Mouse (Mus musculus): ENCODE measurements around the gene Ablim1. TPM values are rescaled to one million over a fixed set of nuclear protein-coding genes. Genes with fewer than 3 reads are reported as not detected.

The Ablim1 gene
- polyA plus RNA-seq, 1 experiment from 2014 or later: 52.8 TPM

DNA sequence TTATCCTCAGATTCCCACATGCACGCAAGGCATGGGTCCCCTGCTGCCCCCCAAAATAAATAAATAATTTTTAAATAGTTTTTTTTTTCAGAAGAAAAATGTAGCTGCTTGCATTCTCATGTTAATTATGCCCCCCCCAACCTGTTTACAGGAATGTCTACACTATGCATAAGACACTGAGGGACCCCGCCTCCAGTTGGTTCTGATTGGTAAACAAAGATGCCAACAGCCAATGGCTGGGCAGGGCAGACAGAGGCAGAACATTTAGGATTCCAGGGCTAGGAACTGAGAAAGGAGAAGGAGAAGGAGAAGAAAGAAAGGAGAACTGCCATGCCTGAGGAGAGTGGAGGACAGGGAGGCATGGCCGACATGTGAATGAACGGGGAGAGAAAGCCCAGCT, 18.6 kb upstream of the Ablim1 start:
- Histone ChIP-seq H3K27me3 (ENCODE audit: control insufficient read depth, insufficient read depth, low read length) (no peaks in the 10 kb centered on the region), H3K9me3 (ENCODE audit: control insufficient read depth, low read length) (no peaks in the 10 kb centered on the region), H3K27ac (replicated peaks; ENCODE audit: low read depth, low read length) (no peak overlapping the region), H3K4me3 (replicated peaks; ENCODE audit: low read depth, low read length) (no peak overlapping the region), H3K4me1 (ENCODE audit: control insufficient read depth, insufficient read depth, low read length) (no peaks in the 10 kb centered on the region; the same call in 1 of the 2 replicates), H3K4me2 (ENCODE audit: low read length) (no peak overlapping the region), H3K36me3 (ENCODE audit: control insufficient read depth, insufficient read depth, low read length) (no peaks in the 10 kb centered on the region), H3K9ac (replicated peaks; ENCODE audit: low read length) (no peak overlapping the region)
- 93% methylated on average over 4 of the region's 4 CpGs for WGBS
- DNase-seq (no peak), ATAC-seq (ENCODE audit: low FRiP score, low TSS enrichment) (no peak)

DNA sequence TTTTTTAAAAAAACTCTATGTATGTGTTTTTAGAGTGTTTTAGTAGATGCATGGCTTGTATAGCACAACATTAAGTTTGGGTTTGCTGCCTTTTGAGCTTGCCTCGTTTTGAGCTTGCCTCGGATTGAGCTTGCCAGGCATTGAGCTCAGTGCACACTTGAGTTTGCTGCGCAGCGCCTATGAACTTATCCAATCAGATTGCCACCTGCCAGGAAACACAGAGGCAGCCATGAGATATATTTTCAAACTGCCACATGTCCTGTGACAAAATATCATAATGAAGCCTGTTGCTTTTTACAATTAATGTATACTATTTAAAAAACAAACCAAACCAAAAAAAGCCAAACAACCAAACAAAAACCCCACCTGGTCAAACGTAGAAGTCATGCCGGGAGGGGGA, 16.5 kb upstream of the Ablim1 start:
- Histone ChIP-seq H3K4me2 (ENCODE audit: low read length) (no peak overlapping the region), H3K4me1 (ENCODE audit: control insufficient read depth, insufficient read depth, low read length) (no peaks in the 10 kb centered on the region; the same call in 1 of the 2 replicates), H3K9me3 (ENCODE audit: control insufficient read depth, low read length) (no peaks in the 10 kb centered on the region), H3K27me3 (ENCODE audit: control insufficient read depth, insufficient read depth, low read length) (no peaks in the 10 kb centered on the region), H3K4me3 (replicated peaks; ENCODE audit: low read depth, low read length) (no peak overlapping the region), H3K9ac (replicated peaks; ENCODE audit: low read length) (no peak overlapping the region), H3K27ac (replicated peaks; ENCODE audit: low read depth, low read length) (no peak overlapping the region), H3K36me3 (ENCODE audit: control insufficient read depth, insufficient read depth, low read length) (no peaks in the 10 kb centered on the region)
- ATAC-seq (ENCODE audit: low FRiP score, low TSS enrichment): no peak
- 88% methylated on average over 6 of the region's 6 CpGs for WGBS
- no peak for DNase-seq

DNA sequence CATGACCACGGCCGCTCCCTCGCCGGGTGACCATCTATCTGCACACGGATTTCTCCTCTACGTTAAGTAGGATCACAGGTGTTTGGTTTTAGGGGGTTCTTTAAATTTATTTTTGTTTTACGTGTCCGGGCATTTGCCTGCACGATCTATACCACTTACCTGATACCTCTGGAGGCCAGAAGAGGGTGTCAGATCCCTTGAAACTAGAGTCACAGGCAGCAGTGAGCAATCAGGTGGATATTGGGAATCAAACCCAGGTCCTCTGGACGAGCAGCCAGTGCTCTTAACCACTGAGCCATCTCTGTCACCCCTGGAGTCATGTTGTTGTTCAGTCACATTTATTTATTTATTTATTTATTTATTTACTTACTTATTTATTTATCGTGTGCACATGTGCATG, 15.6 kb upstream of the Ablim1 start:
- 77% methylated on average over 11 of the region's 11 CpGs for WGBS
- Histone ChIP-seq H3K4me2 (ENCODE audit: low read length) (no peak overlapping the region), H3K27me3 (ENCODE audit: control insufficient read depth, insufficient read depth, low read length) (no peaks in the 10 kb centered on the region), H3K4me3 (replicated peaks; ENCODE audit: low read depth, low read length) (no peak overlapping the region), H3K36me3 (ENCODE audit: control insufficient read depth, insufficient read depth, low read length) (no peaks in the 10 kb centered on the region), H3K9me3 (ENCODE audit: control insufficient read depth, low read length) (no peaks in the 10 kb centered on the region), H3K4me1 (ENCODE audit: control insufficient read depth, insufficient read depth, low read length) (no peaks in the 10 kb centered on the region; the same call in 1 of the 2 replicates), H3K27ac (replicated peaks; ENCODE audit: low read depth, low read length) (no peak overlapping the region), H3K9ac (replicated peaks; ENCODE audit: low read length) (no peak overlapping the region)
- DNase-seq: no peak
- no peak for ATAC-seq (ENCODE audit: low FRiP score, low TSS enrichment)

DNA sequence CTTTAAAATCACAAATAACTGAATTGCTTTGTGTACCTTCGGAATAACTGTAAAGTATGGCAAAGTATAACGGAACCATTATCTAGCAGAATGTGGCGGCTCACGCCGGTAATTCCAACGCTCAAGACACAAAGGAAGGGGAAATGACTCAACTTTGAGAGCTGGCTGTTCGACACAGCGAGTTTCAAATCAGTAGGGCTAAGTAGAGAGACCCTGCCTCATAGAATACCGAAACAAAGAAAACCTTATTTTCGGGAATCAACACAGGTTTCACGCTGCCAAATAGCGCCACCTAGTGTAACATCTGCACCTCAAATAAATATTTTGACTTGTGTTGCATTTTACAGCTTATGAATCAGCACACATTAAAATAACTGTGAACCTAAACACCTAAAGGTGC, 14.1 kb upstream of the Ablim1 start:
- peak; percentile 74 for DNase-seq
- Histone ChIP-seq H3K9ac (replicated peaks; ENCODE audit: low read length) (no peak overlapping the region), H3K27ac (replicated peaks; ENCODE audit: low read depth, low read length) (no peak overlapping the region)

DNA sequence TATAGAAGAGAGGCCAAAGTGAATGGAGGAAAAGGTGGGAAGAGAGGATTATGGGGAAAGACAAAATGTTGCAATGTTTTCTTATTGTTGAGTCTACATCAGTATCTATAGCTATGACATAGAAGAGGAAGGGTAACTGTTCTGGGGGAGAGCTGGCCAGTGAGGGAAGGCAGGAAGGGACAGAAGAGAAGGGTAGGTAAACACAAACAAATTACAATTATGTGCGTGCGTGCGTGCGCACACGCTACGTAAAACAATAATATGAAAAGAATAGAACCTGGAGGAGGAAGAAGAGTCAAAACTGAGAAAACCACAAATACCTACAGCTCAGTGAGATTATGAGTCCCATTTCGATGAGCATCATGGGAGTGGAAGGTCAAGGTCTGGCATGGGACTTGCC, 13.6 kb upstream of the Ablim1 start:
- Histone ChIP-seq H3K4me3 (replicated peaks; ENCODE audit: low read depth, low read length) (no peak overlapping the region), H3K27me3 (ENCODE audit: control insufficient read depth, insufficient read depth, low read length) (no peaks in the 10 kb centered on the region), H3K9me3 (ENCODE audit: control insufficient read depth, low read length) (no peaks in the 10 kb centered on the region), H3K9ac (replicated peaks; ENCODE audit: low read length) (no peak overlapping the region), H3K4me1 (ENCODE audit: control insufficient read depth, insufficient read depth, low read length) (no peaks in the 10 kb centered on the region), H3K4me2 (ENCODE audit: low read length) (no peak overlapping the region), H3K36me3 (ENCODE audit: control insufficient read depth, insufficient read depth, low read length) (no peaks in the 10 kb centered on the region), H3K27ac (replicated peaks; ENCODE audit: low read depth, low read length) (no peak overlapping the region)
- no peak for ATAC-seq (ENCODE audit: low FRiP score, low TSS enrichment)
- 96% methylated on average over 7 of the region's 7 CpGs for WGBS
- DNase-seq: no peak

More for the DNA sequence above, 14.1 kb upstream of the Ablim1 start:
- 64% methylated on average over 12 of the region's 12 CpGs for WGBS
- Histone ChIP-seq H3K4me3 (replicated peaks; ENCODE audit: low read depth, low read length) (no peak overlapping the region), H3K9me3 (ENCODE audit: control insufficient read depth, low read length) (no peaks in the 10 kb centered on the region), H3K4me1 (ENCODE audit: control insufficient read depth, insufficient read depth, low read length) (no peaks in the 10 kb centered on the region), H3K36me3 (ENCODE audit: control insufficient read depth, insufficient read depth, low read length) (no peaks in the 10 kb centered on the region), H3K4me2 (ENCODE audit: low read length) (no peak overlapping the region), H3K27me3 (ENCODE audit: control insufficient read depth, insufficient read depth, low read length) (no peaks in the 10 kb centered on the region)
- ATAC-seq (ENCODE audit: low FRiP score, low TSS enrichment): no peak

DNA sequence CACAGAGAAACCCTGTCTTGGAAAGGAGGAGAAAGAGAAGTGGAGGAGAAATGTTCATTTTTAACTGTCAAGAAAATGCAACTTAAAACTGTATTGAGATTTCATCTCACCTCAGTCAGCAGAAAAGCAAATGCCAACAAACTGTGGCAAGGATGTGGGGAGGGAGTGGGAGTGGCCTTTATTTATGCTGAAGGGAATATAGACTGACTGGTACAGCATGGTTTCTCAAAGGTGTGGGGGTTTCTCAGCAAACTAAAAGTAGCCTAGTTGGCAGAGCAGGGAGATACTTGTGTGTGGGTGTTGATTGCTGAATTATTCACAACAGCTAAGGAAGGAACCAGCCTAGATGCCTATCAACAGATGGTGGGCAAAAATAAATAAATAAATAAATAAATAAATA, 13.0 kb upstream of the Ablim1 start:
- ATAC-seq (ENCODE audit: low FRiP score, low TSS enrichment): no peak
- H3K4me1 ChIP-seq (ENCODE audit: control insufficient read depth, insufficient read depth, low read length): no peaks in the 10 kb centered on the region
- DNase-seq: no peak
- H3K4me2 ChIP-seq (ENCODE audit: low read length): no peak overlapping the region
- H3K27me3 ChIP-seq (ENCODE audit: control insufficient read depth, insufficient read depth, low read length): no peaks in the 10 kb centered on the region
- no peaks in the 10 kb centered on the region for H3K9me3 ChIP-seq (ENCODE audit: control insufficient read depth, low read length)
- H3K4me3 ChIP-seq (replicated peaks; ENCODE audit: low read depth, low read length): no peak overlapping the region
- H3K9ac ChIP-seq (replicated peaks; ENCODE audit: low read length): no peak overlapping the region
- no peaks in the 10 kb centered on the region for H3K36me3 ChIP-seq (ENCODE audit: control insufficient read depth, insufficient read depth, low read length)
- no peak overlapping the region for H3K27ac ChIP-seq (replicated peaks; ENCODE audit: low read depth, low read length)

DNA sequence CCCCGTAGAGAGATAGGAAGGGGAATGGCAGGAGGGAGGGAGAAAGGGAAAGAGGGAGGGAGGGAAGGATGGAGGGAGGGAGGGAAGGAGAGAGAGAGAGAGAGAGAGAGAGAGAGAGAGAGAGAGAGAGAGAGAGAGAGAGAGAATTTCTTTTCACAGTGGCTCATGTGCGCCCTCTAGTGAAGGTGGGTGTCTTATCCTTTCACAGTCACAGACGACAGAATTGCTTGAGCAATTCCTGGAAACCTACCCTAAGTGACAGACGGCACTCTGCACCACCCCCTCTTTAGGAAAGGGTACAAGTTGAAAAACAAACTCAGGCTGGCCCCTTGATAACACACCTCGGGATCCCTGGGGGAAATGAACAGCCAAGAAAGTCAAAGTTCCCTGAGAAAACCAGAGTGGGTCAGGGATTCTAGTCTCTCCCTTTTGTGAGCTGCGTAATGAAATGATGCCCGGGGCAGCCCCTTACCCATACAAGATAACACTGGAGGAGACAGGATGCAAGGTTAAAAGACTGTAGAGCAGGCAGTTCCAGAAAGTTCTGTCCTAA, 11.1 kb upstream of the Ablim1 start:
- Histone ChIP-seq H3K9me3 (ENCODE audit: control insufficient read depth, low read length) (no peaks in the 10 kb centered on the region), H3K9ac (replicated peaks; ENCODE audit: low read length) (no peak overlapping the region), H3K4me2 (ENCODE audit: low read length) (no peak overlapping the region), H3K36me3 (ENCODE audit: control insufficient read depth, insufficient read depth, low read length) (no peaks in the 10 kb centered on the region), H3K27me3 (ENCODE audit: control insufficient read depth, insufficient read depth, low read length) (no peaks in the 10 kb centered on the region), H3K27ac (replicated peaks; ENCODE audit: low read depth, low read length) (no peak overlapping the region), H3K4me3 (replicated peaks; ENCODE audit: low read depth, low read length) (no peak overlapping the region), H3K4me1 (ENCODE audit: control insufficient read depth, insufficient read depth, low read length) (no peaks in the 10 kb centered on the region)
- WGBS: 35% methylated on average over 7 of the region's 7 CpGs
- ATAC-seq (ENCODE audit: low FRiP score, low TSS enrichment) (no peak), DNase-seq (peak; percentile 87)

DNA sequence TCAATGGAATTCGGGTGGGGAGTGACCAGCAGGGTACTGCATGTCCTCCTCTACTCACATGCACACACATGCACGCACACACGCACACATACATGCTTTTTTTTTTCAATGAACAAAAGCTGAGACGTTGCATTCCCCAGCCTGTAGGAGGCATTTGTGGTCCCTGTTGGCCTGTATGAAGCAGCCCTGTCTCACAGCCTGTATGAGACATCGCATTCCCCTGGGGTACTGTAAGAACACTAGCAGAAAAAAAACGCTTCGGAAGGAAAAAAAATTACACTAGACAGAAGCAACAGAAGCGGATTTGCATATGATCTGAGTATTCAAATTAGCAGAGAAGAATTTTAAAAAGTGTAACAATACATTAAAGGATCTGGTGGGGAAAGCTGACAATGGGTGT, 8.4 kb upstream of the Ablim1 start:
- no peaks in the 10 kb centered on the region for H3K36me3 ChIP-seq (ENCODE audit: control insufficient read depth, insufficient read depth, low read length)
- 75% methylated on average over 8 of the region's 8 CpGs for WGBS
- DNase-seq: peak; percentile 20
- no peaks in the 10 kb centered on the region for H3K27me3 ChIP-seq (ENCODE audit: control insufficient read depth, insufficient read depth, low read length)
- H3K9me3 ChIP-seq (ENCODE audit: control insufficient read depth, low read length): no peaks in the 10 kb centered on the region
- no peak for ATAC-seq (ENCODE audit: low FRiP score, low TSS enrichment)
- no peak overlapping the region for H3K27ac ChIP-seq (replicated peaks; ENCODE audit: low read depth, low read length)
- no peak overlapping the region for H3K4me2 ChIP-seq (ENCODE audit: low read length)
- no peak overlapping the region for H3K4me3 ChIP-seq (replicated peaks; ENCODE audit: low read depth, low read length)
- no peaks in the 10 kb centered on the region for H3K4me1 ChIP-seq (ENCODE audit: control insufficient read depth, insufficient read depth, low read length)
- no peak overlapping the region for H3K9ac ChIP-seq (replicated peaks; ENCODE audit: low read length)

DNA sequence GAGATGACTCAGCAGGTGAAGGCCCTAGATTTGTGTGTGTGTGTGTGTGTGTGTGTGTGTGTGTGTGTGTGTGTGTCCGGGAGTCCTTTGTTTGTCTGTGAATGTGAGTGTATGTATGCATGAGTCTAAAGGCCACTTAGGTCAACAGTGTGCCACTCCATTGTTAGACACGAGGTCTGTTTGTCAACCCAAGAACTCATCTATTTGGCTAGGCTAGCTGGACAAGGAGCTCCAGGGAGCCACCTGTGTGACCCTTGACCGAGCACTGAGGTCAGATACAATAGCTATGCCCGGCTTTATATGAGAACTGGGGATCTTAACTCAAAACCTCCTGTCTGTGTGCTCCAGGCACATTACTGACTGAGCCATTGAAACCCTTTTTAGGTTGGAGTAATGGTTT, 7.8 kb upstream of the Ablim1 start:
- H3K4me1 ChIP-seq (ENCODE audit: control insufficient read depth, insufficient read depth, low read length): no peaks in the 10 kb centered on the region
- no peak overlapping the region for H3K9ac ChIP-seq (replicated peaks; ENCODE audit: low read length)
- no peak for DNase-seq
- H3K9me3 ChIP-seq (ENCODE audit: control insufficient read depth, low read length): no peaks in the 10 kb centered on the region
- no peak for ATAC-seq (ENCODE audit: low FRiP score, low TSS enrichment)
- 66% methylated on average over 4 of the region's 4 CpGs for WGBS
- no peaks in the 10 kb centered on the region for H3K27me3 ChIP-seq (ENCODE audit: control insufficient read depth, insufficient read depth, low read length)
- H3K4me2 ChIP-seq (ENCODE audit: low read length): no peak overlapping the region
- H3K36me3 ChIP-seq (ENCODE audit: control insufficient read depth, insufficient read depth, low read length): no peaks in the 10 kb centered on the region
- no peak overlapping the region for H3K27ac ChIP-seq (replicated peaks; ENCODE audit: low read depth, low read length)
- H3K4me3 ChIP-seq (replicated peaks; ENCODE audit: low read depth, low read length): no peak overlapping the region
